Mouse (Mus musculus) thymus, postnatal 10 days (tissue): ENCODE results near the gene Stat1.

ENCODE experiments used
- DNase-seq, 2 experiments: peaks; one replicate each; pipeline ENCODE4 v3.0.0; 2021; ENCODE audit warnings: low spot score in 2 of 2

The Stat1 gene

GRCm38 (mm10) chr1:52131787-52132377, 12.6 kb downstream of the Stat1 start:
- no peak for DNase-seq

GRCm38 (mm10) chr1:52133254-52133653, 14.0 kb downstream of the Stat1 start:
- no peak for DNase-seq

- no peak for DNase-seq
Observed at GRCm38 (mm10) chr1:52137292-52137691, 18.1 kb downstream of the Stat1 start.

GRCm38 (mm10) chr1:52140534-52140933, 21.3 kb downstream of the Stat1 start:
- no peak for DNase-seq

- DNase-seq: no peak
Observed at GRCm38 (mm10) chr1:52141482-52141881, 22.2 kb downstream of the Stat1 start.

GRCm38 (mm10) chr1:52142117-52142516, 22.9 kb downstream of the Stat1 start:
- DNase-seq: no peak

GRCm38 (mm10) chr1:52143191-52143590, 24.0 kb downstream of the Stat1 start:
- DNase-seq: no peak

- no peak for DNase-seq
Observed at GRCm38 (mm10) chr1:52143596-52144156, 24.4 kb downstream of the Stat1 start.

- DNase-seq: no peak
Observed at GRCm38 (mm10) chr1:52144907-52145306, 25.7 kb downstream of the Stat1 start.

GRCm38 (mm10) chr1:52146214-52146970, 27.2 kb downstream of the Stat1 start:
- DNase-seq: peak; percentile 43 to 74

- DNase-seq: no peak
Observed at GRCm38 (mm10) chr1:52147431-52147830, 28.2 kb downstream of the Stat1 start.

- no peak for DNase-seq
Observed at GRCm38 (mm10) chr1:52148178-52148577, 28.9 kb downstream of the Stat1 start.

- DNase-seq: peak; percentile 44 to 51
Observed at GRCm38 (mm10) chr1:52148696-52149095, 29.5 kb downstream of the Stat1 start.

- peak; percentile 62 to 65 for DNase-seq
Observed at GRCm38 (mm10) chr1:52149934-52150346, 30.7 kb downstream of the Stat1 start.

- peak; percentile 78 to 84 for DNase-seq
Observed at GRCm38 (mm10) chr1:52150676-52151075, 31.4 kb downstream of the Stat1 start.

- DNase-seq: no peak
Observed at GRCm38 (mm10) chr1:52151166-52151565, 31.9 kb downstream of the Stat1 start.

GRCm38 (mm10) chr1:52152369-52152768, 33.1 kb downstream of the Stat1 start:
- DNase-seq: no peak

- no peak for DNase-seq
Observed at GRCm38 (mm10) chr1:52152936-52153335, 33.7 kb downstream of the Stat1 start.

- no peak for DNase-seq
Observed at GRCm38 (mm10) chr1:52154890-52155289, 35.6 kb downstream of the Stat1 start.

GRCm38 (mm10) chr1:52156351-52156750, 37.1 kb downstream of the Stat1 start:
- no peak for DNase-seq

- no peak for DNase-seq
Observed at GRCm38 (mm10) chr1:52158040-52158439, 38.8 kb downstream of the Stat1 start.

GRCm38 (mm10) chr1:52158490-52159381, 39.5 kb downstream of the Stat1 start:
- no peak for DNase-seq
